Mouse (Mus musculus) hindbrain, embryonic 14.5 days (tissue): Measurements from ENCODE around the gene Arhgap31. TPM values are rescaled to one million over a fixed set of nuclear protein-coding genes. Genes with fewer than 3 reads are reported as not detected.

Source experiments
- ATAC-seq: fragments of 200-750 bp; cut with Nextera tagmentation; 2 replicates; pipeline ENCODE4 v1.8.0; 2017; ENCODE audit warnings: moderate number of reproducible peaks, mild to moderate bottlenecking, moderate TSS enrichment, moderate library complexity; ENCODE audit not compliant: low FRiP score
- DNase-seq: peaks from one replicate; pipeline ENCODE4 v3.0.0-alpha.2; 2015; ENCODE audit warnings: low spot score
- H3K27ac ChIP-seq: fragments of 300-500 bp; sonication (generic); 2 replicates; pipeline ENCODE4 v1.5.1; 2014; ENCODE audit warnings: mild to moderate bottlenecking, moderate library complexity
- H3K27me3 ChIP-seq: fragments of 300-500 bp; sonication (generic); 2 replicates; pipeline ENCODE4 v1.6.1; 2014; ENCODE audit warnings: mild to moderate bottlenecking, low read length, mixed read lengths; ENCODE audit not compliant: control insufficient read depth, insufficient read depth
- H3K36me3 ChIP-seq: fragments of 300-500 bp; sonication (generic); replicated peaks from 2 replicates; pipeline ENCODE4 v1.6.1; 2014; ENCODE audit not compliant: control insufficient read depth, insufficient read depth
- H3K4me1 ChIP-seq: fragments of 300-500 bp; sonication (generic); replicated peaks from 2 replicates; pipeline ENCODE4 v1.6.1; 2014; ENCODE audit warnings: antibody characterized with exemption, low read length, mixed read lengths; ENCODE audit not compliant: control insufficient read depth, insufficient read depth
- H3K4me2 ChIP-seq: fragments of 300-500 bp; sonication (generic); replicated peaks from 2 replicates; pipeline ENCODE4 v1.6.1; 2014; ENCODE audit warnings: mild to moderate bottlenecking, moderate library complexity
- H3K4me3 ChIP-seq: fragments of 300-500 bp; sonication (generic); replicated peaks from 2 replicates; pipeline ENCODE4 v1.5.1; 2014; ENCODE audit warnings: mild to moderate bottlenecking, low read length
- H3K9ac ChIP-seq: fragments of 300-500 bp; sonication (generic); 2 replicates; pipeline ENCODE4 v1.6.1; 2014
- H3K9me3 ChIP-seq: fragments of 300-500 bp; sonication (generic); 2 replicates; pipeline ENCODE4 v1.6.1; 2016; ENCODE audit warnings: low read length; ENCODE audit not compliant: control insufficient read depth
- WGBS: fragments of 180-500 bp; shearing (Covaris S2); extraction: QIAGEN DNeasy Blood & Tissue Kit; methylation state at CpG from one replicate; pipeline ENCODE4 v1.1.7; 2014; 5-methylcytosine and 5-hydroxymethylcytosine counted together
- polyA plus RNA-seq: library from polyadenylated mRNA; unstranded; fragments of >200 nt; fragmentation: Nextera tagmentation; extraction: Ambion mirVana; gene quantifications from 2 replicates; pipeline ENCODE4 v1.2.1, GENCODE M21; 2014

Arhgap31 gene
- polyA plus RNA-seq, 1 experiment from 2014 or later = 7.8 TPM

DNA sequence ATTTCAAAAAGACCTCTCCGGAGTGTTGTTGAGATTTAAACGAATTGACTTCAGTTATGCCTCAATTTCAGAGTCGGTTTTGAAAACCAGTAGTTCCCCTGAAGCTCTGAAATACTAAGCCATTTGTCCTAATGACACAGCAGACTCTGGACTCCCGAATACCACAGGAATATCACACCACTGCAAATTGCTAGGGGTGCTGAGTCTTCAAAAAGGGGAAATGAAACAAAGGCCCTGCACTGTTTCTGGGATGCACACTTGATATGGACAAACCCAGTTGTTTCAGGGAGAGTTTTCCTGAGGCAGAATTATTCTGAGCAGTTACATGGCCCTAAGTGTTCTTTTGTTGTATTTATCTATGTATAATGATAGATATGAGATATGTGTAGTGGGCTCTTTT is 1.8 kb downstream of the Arhgap31 start:
- DNase-seq (no peak), ATAC-seq (no peak)
- Histone ChIP-seq H3K9me3 (no peaks in the 10 kb centered on the region), H3K36me3 (no peaks in the 10 kb centered on the region), H3K4me1 (no peaks in the 10 kb centered on the region), H3K4me3 (peak overlapping the region; percentile 52), H3K9ac (peak overlapping the region; percentile 25; the same call in 1 of the 2 replicates), H3K4me2 (peak overlapping the region; percentile 79), H3K27me3 (no peaks in the 10 kb centered on the region), H3K27ac (no peak overlapping the region)
- WGBS = 55% methylated on average over 4 of the region's 4 CpGs

DNA sequence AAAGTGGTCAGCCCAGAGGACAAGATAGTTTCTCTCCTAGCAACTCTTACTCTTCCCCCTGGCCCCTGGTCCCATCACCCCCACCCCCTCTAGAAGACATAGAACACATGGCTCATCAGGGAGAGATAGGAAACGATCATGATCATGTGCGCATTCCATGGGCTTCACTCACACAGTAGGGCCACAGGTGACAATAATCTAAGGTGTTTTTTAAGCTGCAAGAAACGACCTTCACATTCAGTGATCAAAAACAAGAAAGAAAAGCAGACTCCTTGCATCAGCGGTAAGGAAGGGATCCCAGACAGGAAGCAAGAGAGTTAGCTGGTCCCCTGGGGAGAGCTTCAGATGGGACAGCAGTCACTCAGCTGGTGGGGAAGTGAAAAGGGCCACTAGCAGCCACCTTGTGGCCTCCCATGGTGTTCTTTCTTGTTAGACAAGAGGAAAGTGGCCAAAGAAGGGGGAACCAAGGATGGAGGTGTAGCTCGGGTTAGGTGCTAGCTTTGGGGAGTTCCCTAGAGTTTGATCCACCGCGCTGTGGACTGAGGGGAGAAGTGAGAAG is 4.0 kb downstream of the Arhgap31 start:
- no peaks in the 10 kb centered on the region for H3K4me1 ChIP-seq
- DNase-seq (no peak), ATAC-seq (no peak)
- 63% methylated on average over 7 of the region's 7 CpGs for WGBS
- no peak overlapping the region for H3K27ac ChIP-seq
- no peak overlapping the region for H3K9ac ChIP-seq
- no peak overlapping the region for H3K4me3 ChIP-seq
- no peaks in the 10 kb centered on the region for H3K36me3 ChIP-seq
- no peaks in the 10 kb centered on the region for H3K9me3 ChIP-seq
- no peaks in the 10 kb centered on the region for H3K27me3 ChIP-seq
- no peak overlapping the region for H3K4me2 ChIP-seq

DNA sequence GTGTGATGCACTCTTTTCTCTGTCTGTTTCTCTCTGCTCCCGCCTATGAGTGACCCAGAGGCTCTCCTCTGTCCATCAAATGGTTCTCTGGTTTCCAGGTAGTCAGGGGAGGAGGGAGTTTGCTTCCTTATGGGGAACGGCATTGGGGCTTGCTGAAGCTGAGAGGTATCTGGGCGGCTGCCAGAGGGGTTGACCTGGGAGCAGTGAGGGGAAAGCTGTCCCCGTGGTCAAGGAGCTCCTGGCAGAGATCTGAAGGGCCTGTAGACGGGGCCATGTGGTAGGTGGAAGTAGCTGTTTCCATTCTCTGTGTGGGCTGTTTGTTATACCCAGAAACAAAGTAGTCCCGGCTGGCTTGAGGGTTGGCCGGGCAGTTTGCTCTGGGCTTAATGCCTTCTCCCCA is 6.3 kb downstream of the Arhgap31 start:
- no peak overlapping the region for H3K9ac ChIP-seq
- no peak overlapping the region for H3K27ac ChIP-seq
- H3K4me1 ChIP-seq = peaks cover 6% of the 10 kb centered on the region
- no peaks in the 10 kb centered on the region for H3K36me3 ChIP-seq
- H3K4me2 ChIP-seq = no peak overlapping the region
- H3K27me3 ChIP-seq = no peaks in the 10 kb centered on the region
- H3K4me3 ChIP-seq = no peak overlapping the region
- no peak for DNase-seq
- 74% methylated on average over 7 of the region's 7 CpGs for WGBS
- ATAC-seq = no peak
- no peaks in the 10 kb centered on the region for H3K9me3 ChIP-seq

DNA sequence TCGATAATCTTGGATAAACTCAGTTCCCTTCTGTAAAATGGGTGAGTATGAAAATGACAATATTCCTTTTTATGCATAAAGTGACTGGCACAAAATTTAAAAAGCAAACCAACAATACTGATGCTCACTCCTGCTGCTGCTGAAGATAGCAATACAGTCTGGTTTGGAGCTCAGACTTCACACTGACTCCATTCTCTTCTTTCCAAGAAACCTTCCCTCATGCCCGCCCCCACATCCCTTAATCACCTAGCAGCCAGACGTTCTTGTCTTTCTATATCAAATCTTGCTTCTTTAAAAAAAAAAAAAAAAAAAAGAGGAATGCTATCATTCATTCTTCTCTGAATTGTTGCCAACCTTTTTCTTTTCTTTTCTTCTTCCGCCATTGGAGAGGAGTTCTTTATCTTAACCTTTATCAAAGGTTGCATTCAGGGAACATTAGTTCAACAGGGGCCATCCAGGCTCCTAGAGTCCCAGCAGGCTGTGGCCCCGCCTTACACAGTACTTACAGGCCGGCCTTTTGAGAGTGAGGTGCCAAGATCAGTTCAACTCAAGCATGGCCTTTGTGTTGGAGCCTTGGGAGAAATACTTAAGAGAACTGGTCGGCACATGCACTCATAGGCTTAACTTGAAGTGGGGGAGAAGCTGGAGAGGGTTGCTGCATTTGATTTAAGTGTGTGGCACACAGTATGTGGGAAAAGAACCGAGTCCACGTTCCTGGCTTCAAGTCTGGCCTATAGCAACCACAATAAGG is 7.4 kb downstream of the Arhgap31 start:
- no peak overlapping the region for H3K27ac ChIP-seq
- 62% methylated on average over 9 of the region's 9 CpGs for WGBS
- peaks cover 8% of the 10 kb centered on the region for H3K4me1 ChIP-seq
- no peak overlapping the region for H3K4me2 ChIP-seq
- no peak overlapping the region for H3K4me3 ChIP-seq
- H3K27me3 ChIP-seq = no peaks in the 10 kb centered on the region
- DNase-seq = no peak
- ATAC-seq = no peak
- H3K9me3 ChIP-seq = no peaks in the 10 kb centered on the region
- no peak overlapping the region for H3K9ac ChIP-seq
- H3K36me3 ChIP-seq = no peaks in the 10 kb centered on the region

DNA sequence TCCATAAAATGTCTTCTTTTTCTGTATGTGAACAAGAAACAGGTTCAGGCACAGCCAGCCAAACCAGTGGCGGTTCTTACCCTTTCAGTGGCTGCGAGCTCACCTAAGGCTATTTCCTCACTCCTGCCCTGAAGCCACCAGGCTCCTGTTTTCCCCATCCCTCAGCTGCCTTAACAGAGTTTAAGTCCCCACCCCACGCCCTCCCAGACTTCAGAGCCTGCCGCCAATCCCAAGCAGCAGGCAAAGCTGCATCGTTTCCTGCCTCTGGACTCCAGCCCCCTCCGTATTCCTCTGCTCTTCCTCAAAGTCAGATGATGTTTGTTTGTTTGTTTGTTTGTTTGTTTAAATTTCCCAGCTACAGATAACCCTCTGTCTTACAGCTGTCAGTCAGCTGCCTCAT is 9.6 kb downstream of the Arhgap31 start:
- Histone ChIP-seq H3K4me2 (no peak overlapping the region), H3K27me3 (no peaks in the 10 kb centered on the region), H3K36me3 (no peaks in the 10 kb centered on the region), H3K9ac (no peak overlapping the region), H3K27ac (no peak overlapping the region), H3K4me3 (no peak overlapping the region), H3K9me3 (no peaks in the 10 kb centered on the region), H3K4me1 (peaks cover 8% of the 10 kb centered on the region)
- ATAC-seq (no peak), DNase-seq (no peak)
- 56% methylated on average over 6 of the region's 6 CpGs for WGBS

DNA sequence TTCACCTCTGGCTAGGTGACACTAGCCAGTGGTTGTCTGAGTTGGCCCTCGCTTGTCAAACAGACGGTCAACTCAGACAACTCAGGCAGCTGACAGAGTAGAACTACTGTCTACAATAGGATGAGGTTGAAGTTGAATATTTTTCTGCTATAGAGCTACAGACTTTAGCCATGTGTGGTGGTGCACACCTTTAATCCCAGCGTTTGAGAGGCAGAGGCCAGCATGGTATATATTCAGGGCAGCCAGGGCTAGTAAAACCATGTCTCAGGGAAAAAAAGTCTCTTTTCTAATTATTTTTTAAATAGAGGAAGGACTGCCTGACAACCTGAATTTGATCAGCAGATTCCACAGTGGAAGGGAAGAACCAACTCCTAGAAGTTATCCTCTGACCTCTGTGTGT is 10.8 kb downstream of the Arhgap31 start:
- Histone ChIP-seq H3K9ac (no peak overlapping the region), H3K4me2 (0 out of 2 replicates have a peak overlapping the region, but pooled peaks have one; percentile 11), H3K27ac (no peak overlapping the region), H3K27me3 (no peaks in the 10 kb centered on the region), H3K4me3 (no peak overlapping the region), H3K36me3 (no peaks in the 10 kb centered on the region), H3K9me3 (no peaks in the 10 kb centered on the region), H3K4me1 (peaks cover 8% of the 10 kb centered on the region)
- no peak for DNase-seq
- ATAC-seq = no peak
- WGBS = 86% methylated on average over 3 of the region's 3 CpGs

DNA sequence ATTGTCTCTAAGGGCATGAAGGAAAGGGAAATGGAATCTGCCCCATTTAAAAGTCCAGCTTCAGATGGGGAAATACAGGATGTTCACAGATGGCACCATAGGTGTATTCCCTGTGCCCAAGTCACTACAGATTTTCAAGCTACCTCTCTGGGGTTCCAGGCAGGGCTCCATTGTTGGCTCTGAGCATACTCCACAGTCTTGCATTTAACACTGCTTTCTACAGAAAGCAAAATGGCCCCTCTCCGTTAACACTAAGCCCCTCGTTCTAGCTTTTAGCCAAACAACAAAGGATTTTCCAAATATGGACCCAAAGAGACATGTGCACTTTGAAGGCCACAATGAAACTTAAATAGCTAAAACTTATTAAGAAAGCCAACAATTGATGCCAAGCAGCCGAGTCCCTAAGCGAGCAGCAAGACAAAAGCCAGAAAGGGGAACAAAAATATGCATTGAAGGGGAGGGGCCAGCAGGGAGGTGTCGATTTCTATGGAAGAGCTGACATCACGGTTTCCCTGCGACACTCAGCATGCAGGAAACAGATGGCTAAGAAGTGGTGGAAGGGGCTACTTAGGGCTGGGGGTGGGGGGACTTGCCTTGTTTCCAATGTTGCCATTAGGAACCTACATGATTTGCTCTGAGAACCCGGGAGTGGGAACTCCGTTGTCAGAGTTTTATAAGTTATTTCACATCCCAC is 11.4 kb downstream of the Arhgap31 start:
- no peak overlapping the region for H3K9ac ChIP-seq

DNA sequence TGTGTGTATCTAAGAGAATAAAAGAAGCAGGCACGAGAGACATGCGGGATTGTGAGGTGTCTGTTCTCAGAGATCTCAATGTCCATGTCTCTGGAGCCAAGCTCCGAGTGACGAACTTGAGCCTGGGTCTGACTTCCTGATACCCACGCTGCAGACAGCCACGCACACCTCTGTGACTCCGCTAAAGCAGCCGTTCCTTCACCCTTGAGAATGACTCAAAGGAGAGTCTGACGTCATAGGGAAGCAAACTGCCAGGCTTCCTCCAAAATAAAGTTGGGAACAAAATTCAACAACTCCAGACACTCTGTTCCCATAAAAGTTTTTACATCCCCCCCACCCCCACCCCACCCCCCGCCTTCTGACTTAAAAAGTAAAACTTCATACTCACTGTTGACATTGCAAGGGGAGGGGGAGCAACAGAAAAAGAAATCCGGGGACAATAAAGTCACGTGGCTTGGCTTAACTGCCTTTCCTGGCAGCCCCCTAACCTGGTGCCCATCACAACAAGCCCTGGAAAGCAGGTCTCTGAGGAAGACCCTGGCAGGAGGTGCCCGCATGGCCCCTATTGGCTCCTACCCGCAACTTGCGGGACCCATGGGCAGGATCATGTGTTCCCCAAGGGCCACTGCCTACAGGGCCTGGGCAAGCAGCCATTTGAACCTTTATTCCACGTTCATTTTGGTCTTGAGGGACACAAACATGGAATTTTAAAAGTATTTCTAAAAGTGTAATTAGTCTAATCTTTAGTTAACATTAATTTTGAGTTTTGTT is 12.5 kb downstream of the Arhgap31 start:
- H3K9ac ChIP-seq = no peak overlapping the region
- ATAC-seq (no peak), DNase-seq (no peak)
- H3K36me3 ChIP-seq = no peaks in the 10 kb centered on the region
- no peak overlapping the region for H3K4me3 ChIP-seq
- 81% methylated on average over 16 of the region's 16 CpGs for WGBS
- no peak overlapping the region for H3K4me2 ChIP-seq
- H3K27ac ChIP-seq = no peak overlapping the region
- no peaks in the 10 kb centered on the region for H3K27me3 ChIP-seq
- H3K9me3 ChIP-seq = no peaks in the 10 kb centered on the region
- peaks cover 8% of the 10 kb centered on the region for H3K4me1 ChIP-seq

More for the DNA sequence above, 11.4 kb downstream of the Arhgap31 start:
- Histone ChIP-seq H3K36me3 (no peaks in the 10 kb centered on the region), H3K27ac (peak overlapping the region; percentile 70), H3K4me2 (peak overlapping the region; percentile 11; the same call in 1 of the 2 replicates), H3K4me1 (peaks cover 8% of the 10 kb centered on the region), H3K4me3 (no peak overlapping the region), H3K27me3 (no peaks in the 10 kb centered on the region), H3K9me3 (no peaks in the 10 kb centered on the region)
- WGBS = 19% methylated on average over 9 of the region's 9 CpGs
- DNase-seq (no peak), ATAC-seq (peak; percentile 55; the same call in 1 of the 2 replicates)

DNA sequence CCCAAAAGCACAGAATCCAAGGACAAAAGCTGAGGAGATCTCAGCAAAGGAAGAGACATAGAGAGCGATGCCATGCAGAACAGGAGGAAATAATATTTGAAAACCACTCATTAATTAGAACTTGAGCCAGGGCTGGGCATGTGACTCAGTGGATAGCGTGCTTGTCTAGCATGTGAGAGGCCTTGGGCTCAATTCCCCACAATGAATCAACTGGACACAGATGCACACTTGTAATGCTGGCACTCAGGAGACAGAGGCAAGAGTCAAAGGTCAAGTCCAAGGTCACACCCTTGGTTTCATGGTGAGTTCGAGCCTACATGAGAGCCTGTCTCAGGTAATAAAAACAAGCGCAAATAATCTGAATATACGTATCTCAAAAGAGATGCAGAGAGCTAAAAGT is 15.5 kb downstream of the Arhgap31 start:
- Histone ChIP-seq H3K4me1 (peaks cover 8% of the 10 kb centered on the region), H3K4me3 (no peak overlapping the region), H3K9me3 (no peaks in the 10 kb centered on the region), H3K4me2 (no peak overlapping the region), H3K27me3 (no peaks in the 10 kb centered on the region), H3K9ac (no peak overlapping the region), H3K36me3 (no peaks in the 10 kb centered on the region), H3K27ac (no peak overlapping the region)
- no peak for ATAC-seq
- 86% methylated on average over 5 of the region's 5 CpGs for WGBS
- DNase-seq = no peak
